Mouse (Mus musculus): ENCODE measurements at regions not wholly inside any gene's neighbourhood (a gene's known extent, or its start where the extent isn't known, plus 50 kb on each side); places are given as distances from the start of the nearest gene placed in this dataset.

DNA sequence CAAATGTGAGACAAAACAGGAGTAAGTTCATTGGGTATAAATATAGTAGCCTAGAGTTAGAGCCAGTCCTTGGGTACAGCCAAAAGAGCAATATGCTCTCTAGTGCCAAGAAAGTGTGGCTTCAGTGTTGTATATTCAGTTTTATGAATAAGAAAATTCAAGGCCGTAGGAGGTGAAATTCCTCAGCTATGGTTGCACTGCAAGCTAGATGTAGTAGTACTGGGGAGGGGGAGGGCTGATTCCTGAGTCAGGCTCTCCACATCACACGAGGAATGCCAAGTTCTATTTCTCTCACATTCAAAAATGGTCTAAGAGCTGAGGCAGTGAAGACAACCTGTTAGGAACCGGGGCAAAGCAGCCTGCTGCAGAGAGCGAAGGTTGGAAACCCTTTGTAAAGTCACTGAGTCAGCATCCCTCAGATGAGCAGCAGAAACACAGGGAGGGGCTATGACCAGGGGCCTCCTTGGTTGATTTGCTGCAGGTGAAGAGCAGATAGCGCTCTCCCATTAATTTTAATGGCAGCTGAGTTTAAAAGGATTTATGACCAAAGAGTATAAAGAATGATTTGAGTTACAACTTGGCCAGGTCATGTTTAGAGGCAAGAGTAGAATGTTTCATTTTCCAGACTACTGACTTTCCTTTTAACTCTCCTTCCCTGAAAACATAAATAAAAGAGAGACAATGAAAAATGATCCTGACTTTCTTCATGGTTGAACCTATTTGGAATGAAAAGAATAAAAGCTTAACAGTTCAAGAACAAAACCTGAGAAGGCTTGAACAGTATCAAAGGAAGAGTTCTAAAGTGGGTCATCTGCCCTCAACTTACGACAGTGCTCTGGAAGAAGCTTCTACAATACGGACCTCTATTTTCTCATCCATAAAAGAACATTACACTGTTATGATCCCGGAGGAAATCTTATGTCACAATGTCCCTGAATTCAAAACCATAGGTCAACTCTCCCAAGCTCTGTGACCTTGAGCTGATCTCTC, 543.4 kb upstream of the Gm21961 start:
- ATAC-seq = no peak
- H3K27ac ChIP-seq (ENCODE audit: low read length) = no peak overlapping the region
- no peak overlapping the region for H3K4me3 ChIP-seq (ENCODE audit: low read depth, low read length)
- H3K27me3 ChIP-seq (ENCODE audit: control insufficient read depth, insufficient read depth, low read depth, low read length) = no peaks in the 10 kb centered on the region
- H3K9ac ChIP-seq (ENCODE audit: low read depth, low read length) = no peak overlapping the region
- H3K4me2 ChIP-seq (ENCODE audit: low read length) = no peak overlapping the region
- no peaks in the 10 kb centered on the region for H3K9me3 ChIP-seq (replicated peaks; ENCODE audit: control insufficient read depth, low read length, poor library complexity, severe bottlenecking)
- 80% methylated on average over 8 of the region's 8 CpGs for WGBS
- no peaks in the 10 kb centered on the region for H3K36me3 ChIP-seq (ENCODE audit: control insufficient read depth, insufficient read depth, low read length)
- H3K4me1 ChIP-seq (ENCODE audit: control insufficient read depth, insufficient read depth, low read length) = no peaks in the 10 kb centered on the region

DNA sequence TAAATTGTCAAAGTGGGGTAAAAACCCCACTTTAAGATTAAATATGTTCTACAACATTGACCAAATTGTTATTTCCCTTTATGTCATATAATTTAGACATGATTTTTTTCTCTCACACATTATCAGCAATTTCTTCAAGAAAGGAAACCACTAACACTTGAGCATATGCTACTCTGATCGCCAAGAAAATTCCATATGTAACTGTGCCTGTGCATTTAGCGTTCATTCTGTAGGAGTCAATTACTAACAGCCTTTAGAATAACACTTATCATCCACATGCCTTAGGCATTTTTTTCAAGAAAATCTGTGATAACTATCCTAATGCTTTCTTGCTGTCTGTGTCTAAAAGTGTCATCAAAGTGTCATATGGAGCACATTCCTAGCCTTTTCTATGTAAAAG, 534.3 kb upstream of the Gm21961 start:
- no peak overlapping the region for H3K4me3 ChIP-seq (ENCODE audit: low read depth, low read length)
- ATAC-seq = no peak
- WGBS = 88% methylated on average over 2 of the region's 2 CpGs
- no peak overlapping the region for H3K9ac ChIP-seq (ENCODE audit: low read depth, low read length)
- no peak overlapping the region for H3K27ac ChIP-seq (ENCODE audit: low read length)
- H3K27me3 ChIP-seq (ENCODE audit: control insufficient read depth, insufficient read depth, low read depth, low read length) = no peaks in the 10 kb centered on the region
- no peaks in the 10 kb centered on the region for H3K9me3 ChIP-seq (replicated peaks; ENCODE audit: control insufficient read depth, low read length, poor library complexity, severe bottlenecking)
- no peaks in the 10 kb centered on the region for H3K36me3 ChIP-seq (ENCODE audit: control insufficient read depth, insufficient read depth, low read length)
- no peaks in the 10 kb centered on the region for H3K4me1 ChIP-seq (ENCODE audit: control insufficient read depth, insufficient read depth, low read length)
- no peak overlapping the region for H3K4me2 ChIP-seq (ENCODE audit: low read length)

DNA sequence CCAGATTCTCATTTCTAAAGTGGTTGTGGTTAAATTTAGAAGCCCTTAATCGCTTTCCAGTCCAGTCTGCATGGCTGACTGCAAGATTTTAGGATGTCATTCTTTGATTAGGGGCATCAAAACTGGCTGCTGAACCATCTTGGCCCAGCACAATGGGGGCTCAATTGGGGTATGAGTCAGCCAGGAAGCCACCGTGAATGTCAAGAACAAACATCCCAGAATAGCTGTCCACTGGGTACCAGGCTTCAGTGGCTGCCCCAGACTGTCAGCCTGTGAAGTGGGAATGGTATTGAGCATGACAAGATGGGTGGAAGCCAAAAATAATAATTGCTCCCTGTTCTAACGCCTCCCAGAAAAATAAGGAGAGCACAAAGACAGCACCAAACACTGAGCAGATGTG, 520.9 kb upstream of the Gm21961 start:
- no peak overlapping the region for H3K27ac ChIP-seq (ENCODE audit: low read length)
- 81% methylated on average over 3 of the region's 3 CpGs for WGBS
- H3K36me3 ChIP-seq (ENCODE audit: control insufficient read depth, insufficient read depth, low read length) = no peaks in the 10 kb centered on the region
- no peak for ATAC-seq
- no peak overlapping the region for H3K4me3 ChIP-seq (ENCODE audit: low read depth, low read length)
- no peak overlapping the region for H3K9ac ChIP-seq (ENCODE audit: low read depth, low read length)
- no peaks in the 10 kb centered on the region for H3K27me3 ChIP-seq (ENCODE audit: control insufficient read depth, insufficient read depth, low read depth, low read length)
- no peak overlapping the region for H3K4me2 ChIP-seq (ENCODE audit: low read length)
- no peaks in the 10 kb centered on the region for H3K9me3 ChIP-seq (replicated peaks; ENCODE audit: control insufficient read depth, low read length, poor library complexity, severe bottlenecking)
- H3K4me1 ChIP-seq (ENCODE audit: control insufficient read depth, insufficient read depth, low read length) = no peaks in the 10 kb centered on the region

DNA sequence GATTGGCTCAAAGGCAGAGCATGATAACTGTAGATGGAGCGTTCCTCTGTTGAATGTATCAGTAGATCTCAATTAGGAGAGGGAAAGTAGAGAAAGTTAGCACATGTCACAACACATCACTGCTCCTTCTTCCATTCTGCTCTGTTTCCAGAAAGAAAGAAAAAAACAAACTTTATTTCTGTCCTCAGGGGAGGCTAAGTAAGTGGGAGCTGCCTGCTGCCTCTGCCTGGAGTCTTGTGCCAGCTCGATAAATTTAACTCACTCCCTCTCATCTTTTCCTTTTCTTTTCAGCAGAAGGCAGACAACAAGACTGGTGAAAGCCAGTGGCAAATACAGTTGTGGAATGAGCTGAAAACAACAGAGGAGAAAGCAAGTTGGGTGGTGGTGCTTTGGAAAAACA, 517.5 kb upstream of the Gm21961 start:
- WGBS = 81% methylated on average over 2 of the region's 2 CpGs
- no peaks in the 10 kb centered on the region for H3K36me3 ChIP-seq (ENCODE audit: control insufficient read depth, insufficient read depth, low read length)
- H3K27me3 ChIP-seq (ENCODE audit: control insufficient read depth, insufficient read depth, low read depth, low read length) = no peaks in the 10 kb centered on the region
- H3K9me3 ChIP-seq (replicated peaks; ENCODE audit: control insufficient read depth, low read length, poor library complexity, severe bottlenecking) = no peaks in the 10 kb centered on the region
- no peak overlapping the region for H3K9ac ChIP-seq (ENCODE audit: low read depth, low read length)
- ATAC-seq = no peak
- H3K4me3 ChIP-seq (ENCODE audit: low read depth, low read length) = no peak overlapping the region
- no peak overlapping the region for H3K4me2 ChIP-seq (ENCODE audit: low read length)
- H3K27ac ChIP-seq (ENCODE audit: low read length) = no peak overlapping the region
- no peaks in the 10 kb centered on the region for H3K4me1 ChIP-seq (ENCODE audit: control insufficient read depth, insufficient read depth, low read length)

DNA sequence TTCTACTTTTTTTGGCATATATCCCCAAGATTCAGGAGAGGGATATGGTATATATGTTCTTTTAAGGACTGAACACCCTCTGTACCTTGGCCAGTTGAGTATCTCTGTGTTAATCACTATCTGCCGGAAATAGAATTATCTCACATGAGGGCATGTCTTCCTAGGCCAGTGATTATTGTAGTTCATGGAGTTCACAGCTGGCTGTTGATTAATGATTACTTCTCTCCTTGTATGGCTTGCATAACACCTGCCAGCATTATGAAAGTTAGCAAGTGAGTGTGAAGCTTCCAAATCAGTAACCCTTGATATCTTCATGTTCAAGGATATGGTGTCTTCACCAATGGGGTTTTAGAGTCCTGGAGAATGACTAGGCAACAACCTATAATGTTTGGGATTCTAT, 488.0 kb upstream of the Gm21961 start:
- Histone ChIP-seq H3K27ac (ENCODE audit: low read length) (no peak overlapping the region), H3K27me3 (ENCODE audit: control insufficient read depth, insufficient read depth, low read depth, low read length) (no peaks in the 10 kb centered on the region), H3K4me3 (ENCODE audit: low read depth, low read length) (no peak overlapping the region), H3K9me3 (replicated peaks; ENCODE audit: control insufficient read depth, low read length, poor library complexity, severe bottlenecking) (no peaks in the 10 kb centered on the region), H3K4me2 (ENCODE audit: low read length) (no peak overlapping the region), H3K36me3 (ENCODE audit: control insufficient read depth, insufficient read depth, low read length) (no peaks in the 10 kb centered on the region), H3K9ac (ENCODE audit: low read depth, low read length) (no peak overlapping the region), H3K4me1 (ENCODE audit: control insufficient read depth, insufficient read depth, low read length) (no peaks in the 10 kb centered on the region)
- 90% methylated on average over 1 of the region's 1 CpGs for WGBS
- no peak for ATAC-seq

DNA sequence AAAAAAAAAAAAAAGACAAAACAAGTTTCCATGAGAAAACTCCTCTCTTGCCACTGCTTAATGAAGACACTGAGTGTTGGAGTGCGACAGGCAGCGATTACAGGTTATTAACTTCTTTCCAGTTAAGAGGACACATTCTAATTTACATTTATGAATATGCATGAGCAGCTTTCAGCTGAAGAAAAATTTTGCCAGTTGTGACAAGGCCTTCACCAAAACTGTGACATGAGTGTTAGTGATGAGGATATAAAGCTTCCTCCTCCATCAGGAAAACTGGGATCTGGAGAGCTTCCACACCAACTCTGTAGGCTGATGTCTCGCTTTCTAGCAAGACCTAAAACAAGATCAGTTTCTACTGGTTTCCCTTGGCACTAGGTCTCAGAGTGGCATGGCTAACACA, 464.2 kb upstream of the Gm21961 start:
- H3K4me1 ChIP-seq (ENCODE audit: control insufficient read depth, insufficient read depth, low read length) = no peaks in the 10 kb centered on the region
- no peak for ATAC-seq
- no peak overlapping the region for H3K9ac ChIP-seq (ENCODE audit: low read depth, low read length)
- H3K27ac ChIP-seq (ENCODE audit: low read length) = no peak overlapping the region
- H3K4me2 ChIP-seq (ENCODE audit: low read length) = no peak overlapping the region
- no peaks in the 10 kb centered on the region for H3K36me3 ChIP-seq (ENCODE audit: control insufficient read depth, insufficient read depth, low read length)
- H3K4me3 ChIP-seq (ENCODE audit: low read depth, low read length) = no peak overlapping the region
- no peaks in the 10 kb centered on the region for H3K9me3 ChIP-seq (replicated peaks; ENCODE audit: control insufficient read depth, low read length, poor library complexity, severe bottlenecking)
- H3K27me3 ChIP-seq (ENCODE audit: control insufficient read depth, insufficient read depth, low read depth, low read length) = no peaks in the 10 kb centered on the region
- WGBS = 62% methylated on average over 3 of the region's 3 CpGs

DNA sequence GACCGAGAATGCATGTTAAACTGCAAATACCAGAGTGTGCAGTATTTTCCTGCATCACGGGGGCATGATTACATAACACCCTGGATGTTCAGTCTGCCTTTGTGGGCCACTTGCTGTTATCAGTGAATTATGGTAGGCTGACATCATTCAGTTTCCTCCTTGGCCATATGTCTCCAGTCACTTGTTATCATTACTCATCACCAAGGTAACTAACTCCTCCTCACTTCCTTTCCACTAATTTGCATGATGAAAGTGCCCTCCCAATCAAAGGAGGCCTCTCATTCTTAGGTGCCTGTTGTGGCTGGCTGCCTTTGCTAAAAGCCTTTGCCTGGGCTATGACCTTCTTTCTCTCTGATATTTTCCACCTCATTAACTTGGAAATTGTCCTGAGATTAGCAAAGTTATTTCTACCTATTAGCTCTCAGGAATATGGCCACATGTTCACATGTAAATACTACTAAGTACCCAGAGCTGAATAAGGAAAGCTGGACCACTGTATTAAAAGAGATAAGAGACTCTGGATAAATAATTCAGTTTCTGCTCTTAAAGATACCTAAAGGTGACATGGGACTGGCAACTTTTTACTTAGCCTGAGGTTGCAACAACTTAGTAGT, 440.6 kb upstream of the Gm21961 start:
- 67% methylated on average over 2 of the region's 2 CpGs for WGBS
- no peak overlapping the region for H3K9ac ChIP-seq (ENCODE audit: low read depth, low read length)
- H3K4me3 ChIP-seq (ENCODE audit: low read depth, low read length) = no peak overlapping the region
- ATAC-seq = peak; percentile 36; the same call in 1 of the 2 replicates
- no peaks in the 10 kb centered on the region for H3K4me1 ChIP-seq (ENCODE audit: control insufficient read depth, insufficient read depth, low read length)
- H3K27me3 ChIP-seq (ENCODE audit: control insufficient read depth, insufficient read depth, low read depth, low read length) = no peaks in the 10 kb centered on the region
- no peaks in the 10 kb centered on the region for H3K36me3 ChIP-seq (ENCODE audit: control insufficient read depth, insufficient read depth, low read length)
- H3K27ac ChIP-seq (ENCODE audit: low read length) = no peak overlapping the region
- H3K9me3 ChIP-seq (replicated peaks; ENCODE audit: control insufficient read depth, low read length, poor library complexity, severe bottlenecking) = no peaks in the 10 kb centered on the region
- no peak overlapping the region for H3K4me2 ChIP-seq (ENCODE audit: low read length)

DNA sequence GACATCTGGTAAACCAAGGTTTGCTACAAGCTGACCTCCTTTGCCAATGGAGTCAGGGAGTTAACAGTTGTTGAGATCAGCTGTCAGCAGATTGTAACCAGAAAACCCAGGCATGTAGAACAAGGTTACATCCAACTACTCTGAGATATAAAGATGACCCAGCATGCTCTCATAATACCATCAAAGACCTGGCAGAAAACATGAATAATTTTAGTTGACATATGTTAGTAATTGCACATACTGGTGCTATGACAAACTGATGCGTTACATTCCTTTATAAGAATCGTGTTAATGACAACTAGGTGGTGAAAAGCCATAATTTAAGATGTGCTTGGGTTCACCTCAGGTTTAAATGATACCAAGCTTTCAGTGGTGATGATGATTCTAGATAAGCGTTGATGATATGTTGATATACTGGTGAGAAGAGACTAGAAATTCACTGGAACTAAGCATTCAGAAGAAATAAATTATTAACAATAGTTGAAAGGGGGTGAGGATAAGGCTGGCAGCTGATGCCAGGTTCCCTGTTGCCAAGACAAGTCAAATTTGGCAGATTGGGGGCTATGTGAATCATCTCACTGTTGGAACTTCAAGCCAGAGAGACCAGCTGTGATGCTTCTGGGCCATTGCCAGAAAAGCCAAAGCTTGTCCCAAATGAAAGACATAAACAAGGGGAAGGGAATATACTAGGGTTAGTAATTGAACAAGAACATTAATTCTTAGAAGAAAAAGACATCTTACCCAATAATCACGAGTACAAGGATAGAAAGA, 437.7 kb upstream of the Gm21961 start:
- Histone ChIP-seq H3K4me3 (ENCODE audit: low read depth, low read length) (no peak overlapping the region), H3K9me3 (replicated peaks; ENCODE audit: control insufficient read depth, low read length, poor library complexity, severe bottlenecking) (no peaks in the 10 kb centered on the region), H3K9ac (ENCODE audit: low read depth, low read length) (no peak overlapping the region), H3K36me3 (ENCODE audit: control insufficient read depth, insufficient read depth, low read length) (no peaks in the 10 kb centered on the region), H3K4me1 (ENCODE audit: control insufficient read depth, insufficient read depth, low read length) (no peaks in the 10 kb centered on the region), H3K4me2 (ENCODE audit: low read length) (no peak overlapping the region), H3K27me3 (ENCODE audit: control insufficient read depth, insufficient read depth, low read depth, low read length) (no peaks in the 10 kb centered on the region), H3K27ac (ENCODE audit: low read length) (no peak overlapping the region)
- WGBS = 83% methylated on average over 4 of the region's 4 CpGs
- ATAC-seq = no peak

DNA sequence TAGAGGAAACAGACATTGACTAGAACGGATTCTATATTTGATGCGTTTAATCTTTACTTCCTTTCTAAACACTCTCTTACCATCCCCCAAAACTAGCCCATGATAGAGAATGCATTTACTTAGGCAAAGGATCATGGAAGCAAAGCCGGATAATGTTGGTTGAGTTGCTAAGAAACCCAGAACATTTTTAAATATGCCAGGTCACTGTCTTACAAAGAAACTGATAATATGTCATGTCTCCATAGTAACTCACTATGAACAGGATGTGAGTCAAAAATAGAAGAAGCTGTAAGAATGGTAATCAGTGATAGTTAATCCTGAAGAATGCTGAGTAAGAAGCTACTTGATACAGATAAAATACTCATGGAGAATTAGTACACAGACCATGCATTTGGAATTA, 405.0 kb upstream of the Gm21961 start:
- H3K36me3 ChIP-seq (ENCODE audit: control insufficient read depth, insufficient read depth, low read length) = no peaks in the 10 kb centered on the region
- 85% methylated on average over 3 of the region's 3 CpGs for WGBS
- H3K4me2 ChIP-seq (ENCODE audit: low read length) = no peak overlapping the region
- no peak overlapping the region for H3K9ac ChIP-seq (ENCODE audit: low read depth, low read length)
- H3K4me1 ChIP-seq (ENCODE audit: control insufficient read depth, insufficient read depth, low read length) = no peaks in the 10 kb centered on the region
- no peak overlapping the region for H3K27ac ChIP-seq (ENCODE audit: low read length)
- no peaks in the 10 kb centered on the region for H3K27me3 ChIP-seq (ENCODE audit: control insufficient read depth, insufficient read depth, low read depth, low read length)
- H3K4me3 ChIP-seq (ENCODE audit: low read depth, low read length) = no peak overlapping the region
- no peak for ATAC-seq
- no peaks in the 10 kb centered on the region for H3K9me3 ChIP-seq (replicated peaks; ENCODE audit: control insufficient read depth, low read length, poor library complexity, severe bottlenecking)

All from midbrain, embryonic 16.5 days (tissue).